Mouse (Mus musculus): ENCODE results near the gene Galntl6. TPM values are rescaled to one million over a fixed set of nuclear protein-coding genes. Genes with fewer than 3 reads are reported as not detected.

Gene Galntl6
- polyA plus RNA-seq, 1 experiment = 0.37 TPM

DNA sequence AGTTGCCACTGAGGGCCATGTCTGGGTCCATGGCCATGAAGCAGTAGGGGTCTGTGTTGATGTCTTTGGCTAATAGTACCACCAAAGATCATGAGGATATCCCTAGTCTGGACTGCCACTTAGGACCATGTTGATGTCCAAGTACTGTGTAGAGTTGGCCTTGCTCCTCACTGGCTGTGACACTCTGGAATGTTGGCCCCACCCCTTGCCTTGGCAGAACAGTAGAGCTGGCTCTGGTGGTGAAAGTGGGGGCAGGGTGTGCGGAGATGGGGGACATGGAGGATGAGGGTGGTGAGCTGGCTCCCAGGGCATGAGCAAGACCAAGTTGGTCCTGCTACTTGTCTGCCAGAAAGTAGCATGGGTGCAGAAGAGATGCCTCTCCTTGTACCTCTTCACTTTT is 887.3 kb downstream of the Galntl6 start:
- TF ChIP-seq CTCF (IDR thresholded peaks at IDR 0.05; ENCODE audit: control insufficient read depth, insufficient read depth, low read length) (no peak), POLR2A (IDR thresholded peaks at IDR 0.05; ENCODE audit: borderline replicate concordance, control insufficient read depth, low read depth, low read length) (no peak)
- Histone ChIP-seq H3K27ac (ENCODE audit: control insufficient read depth, insufficient read depth, low read depth, low read length, poor library complexity) (no peak overlapping the region), H3K4me3 (replicated peaks; ENCODE audit: control insufficient read depth, low read depth, low read length) (no peak overlapping the region), H3K4me1 (ENCODE audit: control insufficient read depth, insufficient read depth, low read length) (no peaks in the 10 kb centered on the region)
- 77% methylated on average over 1 of the region's 1 CpGs for WGBS

DNA sequence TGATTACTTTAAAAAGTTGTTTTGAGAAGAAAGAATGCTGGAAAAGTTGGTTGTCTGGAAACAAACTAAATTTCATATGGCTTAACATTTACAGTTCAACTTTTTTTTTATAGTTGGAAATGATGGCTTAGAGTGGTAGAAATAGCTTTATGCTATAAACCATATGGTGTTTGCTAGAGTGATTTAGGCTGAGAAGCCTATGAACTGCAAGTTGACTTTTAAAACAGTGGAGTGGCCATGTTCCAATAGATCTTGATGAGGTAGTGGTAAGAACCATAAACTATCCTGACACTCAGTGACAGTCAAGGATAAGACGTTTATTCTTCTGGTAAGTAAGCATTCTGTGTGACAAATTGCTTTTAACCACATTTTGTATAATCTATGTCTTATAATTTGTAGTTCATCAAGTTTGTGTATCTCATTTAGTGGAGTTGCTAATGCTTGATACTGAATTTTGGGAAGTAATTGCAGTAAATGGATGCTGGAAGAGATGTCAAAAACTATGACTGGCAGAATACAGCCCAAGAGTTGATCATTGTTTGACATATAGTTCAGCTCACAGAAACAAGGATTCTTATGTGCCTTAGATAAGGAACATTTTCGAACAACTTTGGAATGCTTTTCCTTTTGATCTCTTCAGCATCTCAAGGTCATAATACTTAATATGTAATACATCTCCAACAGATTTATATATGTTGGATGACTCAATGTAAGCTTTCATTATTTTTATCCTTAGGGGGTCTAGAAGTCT is 888.8 kb downstream of the Galntl6 start:
- Histone ChIP-seq H3K4me3 (replicated peaks; ENCODE audit: control insufficient read depth, low read depth, low read length) (no peak overlapping the region), H3K4me1 (ENCODE audit: control insufficient read depth, insufficient read depth, low read length) (no peaks in the 10 kb centered on the region), H3K27ac (ENCODE audit: control insufficient read depth, insufficient read depth, low read depth, low read length, poor library complexity) (no peak overlapping the region)
- TF ChIP-seq POLR2A (IDR thresholded peaks at IDR 0.05; ENCODE audit: borderline replicate concordance, control insufficient read depth, low read depth, low read length) (no peak), CTCF (IDR thresholded peaks at IDR 0.05; ENCODE audit: control insufficient read depth, insufficient read depth, low read length) (no peak)
- WGBS = 52% methylated on average over 2 of the region's 2 CpGs

DNA sequence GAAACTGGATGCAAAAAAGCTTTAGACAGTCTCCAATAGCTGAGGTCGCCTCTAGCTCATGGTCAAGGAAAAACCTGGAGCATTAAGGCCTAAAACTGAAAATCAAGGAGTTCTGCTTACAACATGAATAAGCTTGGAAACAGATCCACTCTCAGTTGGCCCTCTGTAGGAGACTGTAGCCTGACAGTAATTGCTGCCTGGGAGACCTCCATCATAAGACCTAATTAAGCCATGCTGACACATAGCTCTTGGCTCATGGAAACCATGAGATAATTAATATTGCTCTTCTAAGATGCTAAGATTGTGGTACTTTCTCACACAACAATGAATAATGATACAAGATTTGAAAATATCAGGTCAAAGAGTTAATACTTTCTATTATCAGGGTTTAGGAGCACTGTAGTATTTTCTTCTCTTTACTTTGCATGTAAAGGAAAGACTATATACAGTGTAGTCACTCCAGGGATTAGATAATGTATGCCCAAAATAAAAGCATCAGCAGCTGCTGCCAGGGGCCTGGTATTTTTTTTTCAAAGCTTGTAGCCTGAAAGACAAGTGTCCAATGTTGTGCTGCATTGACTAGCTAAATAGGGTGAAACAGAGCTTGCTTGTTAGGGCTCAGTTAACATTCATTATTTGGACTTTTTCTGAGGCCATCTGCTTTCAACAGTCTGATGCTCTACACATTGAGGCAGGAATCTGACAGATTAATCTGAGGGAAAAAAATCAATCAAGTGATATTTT is 922.8 kb downstream of the Galntl6 start:
- Histone ChIP-seq H3K4me3 (replicated peaks; ENCODE audit: control insufficient read depth, low read depth, low read length) (no peak overlapping the region), H3K27ac (ENCODE audit: control insufficient read depth, insufficient read depth, low read depth, low read length, poor library complexity) (no peak overlapping the region), H3K4me1 (ENCODE audit: control insufficient read depth, insufficient read depth, low read length) (no peaks in the 10 kb centered on the region)
- 71% methylated on average over 1 of the region's 1 CpGs for WGBS
- TF ChIP-seq POLR2A (IDR thresholded peaks at IDR 0.05; ENCODE audit: borderline replicate concordance, control insufficient read depth, low read depth, low read length) (no peak), CTCF (IDR thresholded peaks at IDR 0.05; ENCODE audit: control insufficient read depth, insufficient read depth, low read length) (no peak)

DNA sequence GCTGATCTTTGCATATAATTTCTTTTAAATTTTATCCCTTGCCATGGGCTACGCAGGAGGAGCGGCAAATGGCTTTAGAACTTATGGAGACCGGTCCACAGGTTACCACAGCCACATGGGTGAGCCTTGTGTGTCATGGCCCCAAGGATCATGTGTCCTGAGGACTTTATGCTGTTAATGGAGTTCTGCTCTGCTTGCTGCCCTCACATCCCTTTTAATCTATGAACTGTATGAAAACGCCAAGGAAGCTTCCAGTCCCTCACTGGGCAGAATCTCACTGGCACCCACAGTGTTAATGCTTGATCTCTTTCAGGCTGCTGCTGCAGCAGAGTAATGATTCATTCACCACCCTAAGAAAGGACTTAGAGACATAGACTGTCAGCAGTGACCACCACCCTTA is 935.1 kb downstream of the Galntl6 start:
- TF ChIP-seq CTCF (IDR thresholded peaks at IDR 0.05; ENCODE audit: control insufficient read depth, insufficient read depth, low read length) (no peak), POLR2A (IDR thresholded peaks at IDR 0.05; ENCODE audit: borderline replicate concordance, control insufficient read depth, low read depth, low read length) (no peak)
- WGBS = 80% methylated on average over 4 of the region's 4 CpGs
- Histone ChIP-seq H3K27ac (ENCODE audit: control insufficient read depth, insufficient read depth, low read depth, low read length, poor library complexity) (no peak overlapping the region), H3K4me1 (ENCODE audit: control insufficient read depth, insufficient read depth, low read length) (no peaks in the 10 kb centered on the region), H3K4me3 (replicated peaks; ENCODE audit: control insufficient read depth, low read depth, low read length) (no peak overlapping the region)

DNA sequence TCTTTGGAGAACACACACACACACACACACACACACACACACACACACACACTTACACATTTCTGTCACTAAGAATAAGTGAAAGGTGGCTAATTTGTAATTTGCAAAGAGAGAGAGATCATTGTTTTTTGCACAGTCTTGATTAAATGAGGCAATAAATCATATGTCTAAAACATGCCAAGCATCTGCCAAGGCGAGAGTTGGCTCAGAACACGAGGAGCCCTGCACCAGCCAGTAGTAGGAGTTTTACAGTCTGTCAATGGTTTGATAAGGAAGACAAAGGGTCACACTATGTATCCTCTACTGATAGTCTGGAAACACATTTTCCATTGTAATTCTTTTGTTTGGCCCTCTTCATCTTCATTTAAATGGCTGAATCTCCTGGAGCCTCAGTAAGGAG is 938.3 kb downstream of the Galntl6 start:
- Histone ChIP-seq H3K4me1 (ENCODE audit: control insufficient read depth, insufficient read depth, low read length) (no peaks in the 10 kb centered on the region), H3K4me3 (replicated peaks; ENCODE audit: control insufficient read depth, low read depth, low read length) (no peak overlapping the region), H3K27ac (ENCODE audit: control insufficient read depth, insufficient read depth, low read depth, low read length, poor library complexity) (no peak overlapping the region)
- WGBS = 34% methylated on average over 2 of the region's 2 CpGs
- TF ChIP-seq POLR2A (IDR thresholded peaks at IDR 0.05; ENCODE audit: borderline replicate concordance, control insufficient read depth, low read depth, low read length) (no peak), CTCF (IDR thresholded peaks at IDR 0.05; ENCODE audit: control insufficient read depth, insufficient read depth, low read length) (no peak)

DNA sequence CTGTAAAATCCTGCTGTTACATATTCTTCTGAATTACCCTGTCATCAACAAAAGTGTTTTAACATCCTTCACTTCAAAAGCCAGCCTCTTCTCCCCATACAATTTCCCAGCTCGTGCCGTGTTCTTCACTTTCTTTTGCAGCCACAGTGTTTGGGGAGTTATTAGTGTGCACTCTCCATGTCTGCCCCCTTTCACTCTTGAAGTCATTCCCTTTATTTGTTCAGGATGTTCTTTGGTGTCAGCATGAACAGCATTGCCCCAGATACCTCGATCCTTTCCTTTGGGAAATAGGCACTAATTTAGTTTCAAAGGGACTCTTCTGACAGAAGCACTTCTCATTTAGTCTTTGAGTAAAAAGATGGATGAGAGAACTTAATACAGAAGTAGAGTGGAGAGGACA is 939.6 kb downstream of the Galntl6 start:
- WGBS = 67% methylated on average over 3 of the region's 3 CpGs
- TF ChIP-seq CTCF (IDR thresholded peaks at IDR 0.05; ENCODE audit: control insufficient read depth, insufficient read depth, low read length) (no peak), POLR2A (IDR thresholded peaks at IDR 0.05; ENCODE audit: borderline replicate concordance, control insufficient read depth, low read depth, low read length) (no peak)
- Histone ChIP-seq H3K4me1 (ENCODE audit: control insufficient read depth, insufficient read depth, low read length) (no peaks in the 10 kb centered on the region), H3K27ac (ENCODE audit: control insufficient read depth, insufficient read depth, low read depth, low read length, poor library complexity) (no peak overlapping the region), H3K4me3 (replicated peaks; ENCODE audit: control insufficient read depth, low read depth, low read length) (no peak overlapping the region)

DNA sequence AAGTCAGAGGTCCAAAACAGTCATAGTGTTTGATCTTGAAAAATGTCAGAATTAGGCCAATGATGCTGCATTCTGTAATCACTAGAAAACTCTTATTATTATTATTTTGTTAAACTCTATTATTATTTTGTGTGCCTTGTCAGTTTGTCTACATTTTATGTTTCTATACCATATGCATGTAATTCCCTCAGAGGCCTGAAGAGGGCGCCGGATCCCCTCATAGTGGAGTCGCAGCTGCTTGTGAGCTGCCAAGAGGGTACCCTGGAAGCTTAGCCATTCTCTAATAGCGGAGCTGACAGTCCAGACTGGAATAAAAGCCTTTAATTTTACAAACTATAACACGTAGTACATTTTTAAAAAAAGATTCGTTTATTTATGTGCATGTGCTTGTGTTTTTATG is 945.8 kb downstream of the Galntl6 start:
- H3K4me3 ChIP-seq (replicated peaks; ENCODE audit: control insufficient read depth, low read depth, low read length) = no peak overlapping the region
- TF ChIP-seq POLR2A (IDR thresholded peaks at IDR 0.05; ENCODE audit: borderline replicate concordance, control insufficient read depth, low read depth, low read length) (no peak), CTCF (IDR thresholded peaks at IDR 0.05; ENCODE audit: control insufficient read depth, insufficient read depth, low read length) (no peak)
- H3K27ac ChIP-seq (ENCODE audit: control insufficient read depth, insufficient read depth, low read depth, low read length, poor library complexity) = no peak overlapping the region
- no peaks in the 10 kb centered on the region for H3K4me1 ChIP-seq (ENCODE audit: control insufficient read depth, insufficient read depth, low read length)
- whole genome bisulfite sequencing = 26% methylated on average over 6 of the region's 6 CpGs

DNA sequence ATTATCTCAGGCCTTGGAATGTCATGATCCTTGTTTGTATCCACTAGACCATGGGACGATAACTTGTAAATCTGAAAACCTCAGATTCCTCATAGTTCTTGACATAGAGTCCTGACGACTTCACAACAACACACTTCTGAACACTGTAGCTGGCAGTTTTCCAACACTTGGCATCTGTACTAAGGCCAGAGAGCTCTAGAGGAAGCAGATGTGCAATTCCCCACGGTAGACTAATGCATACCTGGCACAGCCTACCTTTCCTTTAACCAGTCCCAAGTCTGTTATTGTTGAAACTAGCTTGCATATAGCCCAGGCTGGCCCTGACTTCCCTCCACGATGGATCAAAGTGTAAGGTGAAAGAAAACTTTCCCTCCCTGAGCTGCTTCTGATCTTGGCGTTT is 946.9 kb downstream of the Galntl6 start:
- Histone ChIP-seq H3K27ac (ENCODE audit: control insufficient read depth, insufficient read depth, low read depth, low read length, poor library complexity) (no peak overlapping the region), H3K4me3 (replicated peaks; ENCODE audit: control insufficient read depth, low read depth, low read length) (no peak overlapping the region), H3K4me1 (ENCODE audit: control insufficient read depth, insufficient read depth, low read length) (no peaks in the 10 kb centered on the region)
- TF ChIP-seq POLR2A (IDR thresholded peaks at IDR 0.05; ENCODE audit: borderline replicate concordance, control insufficient read depth, low read depth, low read length) = no peak
- no peak for TF ChIP-seq CTCF (IDR thresholded peaks at IDR 0.05; ENCODE audit: control insufficient read depth, insufficient read depth, low read length)
- WGBS = 49% methylated on average over 5 of the region's 5 CpGs
